Comparison of ENCODE assay signal across 24 mouse cellular contexts in genomic region chr3:88287110-88287509, GRCm38 (mm10). TPM values are rescaled to one million over a fixed set of nuclear protein-coding genes. Genes with fewer than 3 reads are reported as not detected.
DNase-seq lines count a peak whose midpoint lies in the region; ATAC-seq and TF ChIP-seq lines count a peak whose summit lies in the region.
"Had no signal": no experiment of that assay in that cellular context is flagged by ENCODE, and none has a peak within 500 bp of the region (broad histone marks: within the 10 kb centered on the region; RNA-seq: fewer than 3 reads in every experiment).

Gene Gm38392, minus strand, starts transcription at chr3:88287210.

- no peaks in the 10 kb centered on the region for H3K36me3 ChIP-seq in lung, embryonic 15.5 days
- no peaks in the 10 kb centered on the region for H3K36me3 ChIP-seq in lung, postnatal 0 days (ENCODE audit: insufficient read depth, low read length)
- H3K36me3 ChIP-seq: embryonic facial prominence, embryonic 12.5 days; forebrain, embryonic 15.5 days had no signal

- WGBS in lung, embryonic 15.5 days, result 98% methylated on average over 4 of the region's 4 CpGs
- WGBS in lung, postnatal 0 days, result 98% methylated on average over 4 of the region's 4 CpGs

- TF ChIP-seq EP300 in lung, postnatal 0 days (IDR thresholded peaks at IDR 0.05), result no peak

- H3K9me3 ChIP-seq in lung, embryonic 15.5 days, result no peaks in the 10 kb centered on the region
- H3K9me3 ChIP-seq in lung, postnatal 0 days (ENCODE audit: low read length), result no peaks in the 10 kb centered on the region
- H3K9me3 ChIP-seq: embryonic facial prominence, embryonic 10.5 days; embryonic facial prominence, embryonic 12.5 days; forebrain, embryonic 13.5 days; forebrain, embryonic 15.5 days; G1E had no signal

- DNase-seq in lung, adult 18-20 months, result no peak
- DNase-seq in lung, postnatal 0 days (ENCODE audit: low spot score), result no peak
- no peak for DNase-seq in lung, postnatal 4 days
- DNase-seq in frontal cortex, postnatal 25 days (ENCODE audit: low spot score in 2 of 2), result no peak
- DNase-seq: adrenal gland, adult 8-10 months; adrenal gland, postnatal 14 days; adrenal gland, postnatal 36 days; cerebellum, adult 11-12 months; cerebellum, adult 2 months; cerebellum, adult 9-10 months; cerebellum, postnatal 10 days; cerebellum, postnatal 25 days; forebrain, postnatal 0 days had no signal

- H3K4me2 ChIP-seq in lung, embryonic 15.5 days, result no peak within 1 kb of the TSS
- H3K4me2 ChIP-seq in lung, postnatal 0 days (replicated peaks; ENCODE audit: low read depth, low read length), result no peak within 1 kb of the TSS
- H3K4me2 ChIP-seq: embryonic facial prominence, embryonic 12.5 days; forebrain, embryonic 13.5 days; forebrain, embryonic 15.5 days had no signal

- no peak within 1 kb of the TSS for H3K4me3 ChIP-seq in lung, embryonic 15.5 days
- no peak within 1 kb of the TSS for H3K4me3 ChIP-seq in lung, postnatal 0 days (ENCODE audit: low read depth, low read length)
- H3K4me3 ChIP-seq: embryonic facial prominence, embryonic 10.5 days; embryonic facial prominence, embryonic 12.5 days; forebrain, embryonic 13.5 days; forebrain, embryonic 15.5 days had no signal

- no peak for ATAC-seq in lung, embryonic 15.5 days (ENCODE audit: borderline replicate concordance, extremely low read depth, low FRiP score, low TSS enrichment)
- no peak for ATAC-seq in lung, postnatal 0 days
- ATAC-seq: activated CD4-positive, CD25-positive, alpha-beta regulatory T cell, adult 4 months; forebrain, embryonic 13.5 days; forebrain, embryonic 15.5 days; forebrain, postnatal 0 days; Patski had no signal

- H3K27ac ChIP-seq in lung, embryonic 15.5 days, result peak within 1 kb of the TSS; percentile 48; the same call in 1 of the 2 replicates
- peak within 1 kb of the TSS; percentile 71; the same call in 1 of the 2 replicates for H3K27ac ChIP-seq in lung, postnatal 0 days (ENCODE audit: low read length)
- H3K27ac ChIP-seq: embryonic facial prominence, embryonic 10.5 days; embryonic facial prominence, embryonic 12.5 days; forebrain, embryonic 13.5 days; forebrain, embryonic 15.5 days had no signal

- H3K9ac ChIP-seq in lung, embryonic 15.5 days, result no peak within 1 kb of the TSS
- no peak within 1 kb of the TSS for H3K9ac ChIP-seq in lung, postnatal 0 days (replicated peaks; ENCODE audit: low read depth)
- H3K9ac ChIP-seq: embryonic facial prominence, embryonic 12.5 days; forebrain, embryonic 13.5 days; forebrain, embryonic 15.5 days; forebrain, postnatal 0 days had no signal

- H3K27me3 ChIP-seq in lung, embryonic 15.5 days, result no peaks in the 10 kb centered on the region
- H3K27me3 ChIP-seq in lung, postnatal 0 days (replicated peaks; ENCODE audit: insufficient read depth, low read length), result no peaks in the 10 kb centered on the region
- H3K27me3 ChIP-seq: embryonic facial prominence, embryonic 12.5 days; forebrain, embryonic 13.5 days; forebrain, embryonic 15.5 days; Patski had no signal

- no peaks in the 10 kb centered on the region for H3K4me1 ChIP-seq in lung, embryonic 15.5 days
- no peaks in the 10 kb centered on the region for H3K4me1 ChIP-seq in lung, postnatal 0 days (ENCODE audit: insufficient read depth, low read depth, low read length)
- H3K4me1 ChIP-seq: embryonic facial prominence, embryonic 10.5 days; embryonic facial prominence, embryonic 12.5 days; forebrain, embryonic 13.5 days; forebrain, embryonic 15.5 days had no signal

- no peak for TF ChIP-seq CTCF in lung, postnatal 0 days (IDR thresholded peaks at IDR 0.05)

RNA-seq across cellular contexts. Expression of gene Gm38392, which starts in this region (rescaled TPM):
- polyA plus RNA-seq in lung, embryonic 15.5 days (2015; fragmentation: Nextera tagmentation; extraction: Ambion mirVana), result 0.23 and 0.35 TPM in 2 replicates
- 1.8 and 2.0 TPM in 2 replicates for polyA plus RNA-seq in lung, postnatal 0 days (2015; fragmentation: Nextera tagmentation; extraction: Ambion mirVana)
- polyA plus RNA-seq: activated CD4-positive, CD25-positive, alpha-beta regulatory T cell, adult 4 months; C2C12; cerebellum, adult 2 months; cortical plate, adult 2 months; embryonic facial prominence, embryonic 10.5 days; embryonic facial prominence, embryonic 12.5 days; embryonic facial prominence, embryonic 14.5 days; forebrain, embryonic 13.5 days; forebrain, embryonic 15.5 days; G1E had no signal
